Mouse (Mus musculus): ENCODE results near the gene Prmt1. TPM values are rescaled to one million over a fixed set of nuclear protein-coding genes. Genes with fewer than 3 reads are reported as not detected.

The Prmt1 gene
- polyA plus RNA-seq, 1 experiment from 2014 or later, result 76.8 TPM

DNA sequence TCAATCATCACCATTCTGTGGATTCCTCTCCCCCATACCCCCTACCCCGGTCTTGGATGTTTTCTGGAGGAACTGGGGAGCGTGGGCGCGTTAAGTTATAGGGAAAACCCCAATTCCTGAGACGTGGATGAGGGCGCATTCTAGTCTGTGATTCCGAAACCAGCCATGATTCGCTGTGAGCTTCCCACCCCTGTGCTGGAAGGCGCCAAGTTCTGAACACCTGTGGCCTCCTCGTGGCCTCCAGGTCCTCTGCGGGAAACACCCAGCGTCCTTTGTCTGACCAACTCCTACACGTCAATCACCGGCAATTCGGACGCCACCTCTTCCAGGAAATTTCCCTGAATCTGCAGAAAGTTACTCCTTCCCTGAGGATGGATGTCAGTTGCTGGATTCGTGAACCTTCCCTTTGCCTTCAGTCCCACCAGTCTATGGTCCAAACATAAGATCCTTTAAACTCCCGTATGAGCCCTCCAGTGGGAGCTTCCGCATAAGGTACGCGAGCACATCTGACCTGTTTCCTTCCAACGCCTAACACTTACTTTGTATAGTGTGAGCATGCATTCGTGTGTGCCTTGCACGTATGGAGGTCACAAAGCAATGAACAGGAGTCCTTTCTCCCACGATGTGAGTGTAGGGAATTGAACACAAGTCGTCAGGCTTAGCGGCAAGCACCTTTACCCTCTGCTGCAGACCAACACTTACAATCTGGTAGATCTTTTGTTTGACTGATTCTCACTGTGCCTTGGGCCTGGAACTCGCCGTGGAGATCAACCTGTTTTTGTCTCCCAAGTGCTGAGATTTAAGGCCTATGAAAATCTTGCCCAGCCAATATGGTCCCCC, 731 bp upstream of the Prmt1 start:
- H3K36me3 ChIP-seq (replicated peaks; ENCODE audit: insufficient read depth, low read length), result peaks cover 12% of the 10 kb centered on the region
- peak overlapping the region; percentile 61 for H3K9ac ChIP-seq (replicated peaks)
- ATAC-seq (peak; percentile 30), DNase-seq (no peak)
- under 1% methylated on average over 29 of the region's 29 CpGs for WGBS (ENCODE audit: insufficient replicate concordance)
- peak overlapping the region; percentile 82 for H3K27ac ChIP-seq (ENCODE audit: low read depth)
- H3K9me3 ChIP-seq (ENCODE audit: low read length), result no peaks in the 10 kb centered on the region
- peak overlapping the region; percentile 83 for H3K4me2 ChIP-seq (ENCODE audit: low read depth, low read length)
- TF ChIP-seq EP300 (IDR thresholded peaks at IDR 0.05; ENCODE audit: low read depth) (no peak), CTCF (IDR thresholded peaks at IDR 0.05; ENCODE audit: low read depth) (0 out of 2 replicates have a peak, but pooled peaks have one; percentile 9)
- H3K4me3 ChIP-seq (ENCODE audit: low read depth, low read length), result peak overlapping the region; percentile 60
- H3K4me1 ChIP-seq (ENCODE audit: insufficient read depth), result peaks cover 20% of the 10 kb centered on the region
- H3K27me3 ChIP-seq (ENCODE audit: insufficient read depth, low read length), result no peaks in the 10 kb centered on the region

DNA sequence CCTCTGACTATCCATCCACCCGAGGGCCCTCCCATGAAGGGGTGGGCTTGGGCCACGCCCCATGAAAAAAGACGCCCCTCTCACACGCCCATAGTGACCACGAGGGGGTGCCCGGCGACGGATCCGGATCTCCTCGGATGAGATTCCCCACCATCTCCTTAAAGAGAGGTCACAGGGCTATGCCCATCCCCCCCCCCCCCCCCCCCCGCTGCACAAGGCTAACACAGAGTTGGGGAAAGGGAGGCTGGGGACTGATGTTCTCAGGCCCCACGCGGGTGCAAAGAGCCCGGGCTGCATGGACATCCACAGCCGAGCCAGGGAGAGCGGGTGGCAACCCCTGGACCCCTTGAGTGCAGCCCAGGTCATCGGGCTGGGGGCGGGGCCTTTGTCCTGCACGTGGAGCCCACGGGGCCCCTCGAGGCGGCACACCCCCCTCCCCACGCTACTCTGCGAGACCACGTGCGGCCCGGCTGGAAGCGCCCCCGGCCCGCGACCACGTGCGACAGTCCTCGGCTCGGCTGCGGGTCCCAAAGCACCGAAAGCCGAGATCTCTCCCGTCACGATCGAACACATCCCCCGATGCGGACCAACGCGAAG, 675 bp downstream of the Prmt1 start:
- no peaks in the 10 kb centered on the region for H3K27me3 ChIP-seq (ENCODE audit: insufficient read depth, low read length)
- 1% methylated on average over 40 of the region's 45 CpGs for WGBS (ENCODE audit: insufficient replicate concordance)
- peak overlapping the region; percentile 90 for H3K9ac ChIP-seq (replicated peaks)
- ATAC-seq (no peak), DNase-seq (peak; percentile 76)
- peak overlapping the region; percentile 87 for H3K4me3 ChIP-seq (ENCODE audit: low read depth, low read length)
- H3K36me3 ChIP-seq (replicated peaks; ENCODE audit: insufficient read depth, low read length), result peaks cover 15% of the 10 kb centered on the region
- H3K4me2 ChIP-seq (ENCODE audit: low read depth, low read length), result peak overlapping the region; percentile 97
- peak; percentile 53 for TF ChIP-seq CTCF (IDR thresholded peaks at IDR 0.05; ENCODE audit: low read depth)
- TF ChIP-seq EP300 (IDR thresholded peaks at IDR 0.05; ENCODE audit: low read depth), result no peak
- peak overlapping the region; percentile 91 for H3K27ac ChIP-seq (ENCODE audit: low read depth)
- H3K9me3 ChIP-seq (ENCODE audit: low read length), result no peaks in the 10 kb centered on the region
- peaks cover 20% of the 10 kb centered on the region for H3K4me1 ChIP-seq (ENCODE audit: insufficient read depth)

DNA sequence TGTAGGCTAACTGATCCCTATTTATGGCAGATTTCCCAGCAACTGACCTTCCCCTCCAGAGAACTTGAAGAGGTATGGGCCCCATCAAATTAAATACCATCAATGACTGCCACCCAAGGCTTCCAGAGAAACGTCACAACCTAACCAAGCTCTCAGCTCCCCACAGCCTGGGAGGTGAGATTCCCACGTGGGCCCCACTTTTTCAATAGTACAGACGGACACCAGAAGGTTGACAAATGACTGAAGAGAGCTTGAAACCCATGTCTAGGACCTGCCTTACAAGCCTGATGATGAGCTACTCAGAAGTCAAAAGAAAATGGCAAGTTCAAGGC, 1.6 kb downstream of the Prmt1 start:
- Histone ChIP-seq H3K4me1 (ENCODE audit: insufficient read depth) (peaks cover 20% of the 10 kb centered on the region), H3K27me3 (ENCODE audit: insufficient read depth, low read length) (no peaks in the 10 kb centered on the region), H3K27ac (ENCODE audit: low read depth) (no peak overlapping the region; the same call in 1 of the 2 replicates), H3K9ac (replicated peaks) (no peak overlapping the region), H3K4me2 (ENCODE audit: low read depth, low read length) (peak overlapping the region; percentile 97), H3K4me3 (ENCODE audit: low read depth, low read length) (no peak overlapping the region), H3K9me3 (ENCODE audit: low read length) (no peaks in the 10 kb centered on the region), H3K36me3 (replicated peaks; ENCODE audit: insufficient read depth, low read length) (peaks cover 24% of the 10 kb centered on the region)
- no peak for DNase-seq
- 52% methylated on average over 3 of the region's 3 CpGs for WGBS (ENCODE audit: insufficient replicate concordance)
- ATAC-seq, result no peak
- TF ChIP-seq CTCF (IDR thresholded peaks at IDR 0.05; ENCODE audit: low read depth), result no peak
- no peak for TF ChIP-seq EP300 (IDR thresholded peaks at IDR 0.05; ENCODE audit: low read depth)

DNA sequence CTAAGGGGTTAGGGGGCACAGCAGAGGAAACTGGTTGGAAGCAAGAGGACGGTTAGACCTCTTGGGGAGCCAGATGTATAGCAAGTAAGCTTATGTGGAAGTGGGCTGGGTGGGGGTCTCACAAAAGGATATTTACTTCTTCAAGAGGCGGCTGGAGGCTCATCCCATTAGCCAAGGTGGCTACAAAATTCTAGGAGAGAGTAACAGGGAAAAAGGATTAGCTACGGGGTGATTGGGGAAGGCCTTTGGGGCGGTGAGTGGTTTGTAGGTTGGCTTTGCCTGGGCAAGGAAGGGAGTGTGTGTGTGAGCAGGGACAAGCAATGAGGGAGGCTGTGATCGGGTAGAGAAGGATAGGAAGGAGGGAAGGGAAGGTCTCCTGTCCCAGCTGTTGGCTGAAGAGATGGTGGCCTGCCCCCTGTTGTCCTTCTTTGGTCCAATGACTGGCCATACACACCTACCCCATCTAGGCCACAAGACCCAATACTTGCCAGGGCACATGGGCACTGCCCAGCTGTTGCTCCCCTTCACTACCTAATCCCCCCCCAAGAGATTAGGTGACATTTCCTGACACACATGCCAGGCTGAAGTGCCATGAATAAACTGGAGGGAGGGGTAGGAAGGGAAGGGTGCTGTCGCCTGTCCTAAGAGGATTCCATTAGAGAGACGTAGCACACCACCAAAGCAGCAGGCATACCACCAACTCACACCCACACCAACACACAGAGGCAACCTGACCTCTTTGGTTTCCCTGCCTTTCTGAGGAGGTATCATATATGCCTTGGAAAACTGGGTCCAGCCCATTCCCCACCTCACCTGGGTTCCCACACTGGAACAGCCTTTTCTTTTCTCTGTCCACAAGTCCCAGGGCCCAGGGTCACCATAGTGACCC, 2.2 kb downstream of the Prmt1 start:
- no peaks in the 10 kb centered on the region for H3K27me3 ChIP-seq (ENCODE audit: insufficient read depth, low read length)
- DNase-seq (no peak), ATAC-seq (no peak)
- H3K36me3 ChIP-seq (replicated peaks; ENCODE audit: insufficient read depth, low read length), result peaks cover 29% of the 10 kb centered on the region
- H3K4me3 ChIP-seq (ENCODE audit: low read depth, low read length), result no peak overlapping the region
- no peak overlapping the region for H3K9ac ChIP-seq (replicated peaks)
- 0 out of 2 replicates have a peak overlapping the region, but pooled peaks have one; percentile 97 for H3K4me2 ChIP-seq (ENCODE audit: low read depth, low read length)
- 75% methylated on average over 7 of the region's 7 CpGs for WGBS (ENCODE audit: insufficient replicate concordance)
- H3K4me1 ChIP-seq (ENCODE audit: insufficient read depth), result peaks cover 19% of the 10 kb centered on the region
- TF ChIP-seq CTCF (IDR thresholded peaks at IDR 0.05; ENCODE audit: low read depth) (no peak; the same call in 1 of the 2 replicates), EP300 (IDR thresholded peaks at IDR 0.05; ENCODE audit: low read depth) (no peak)
- H3K9me3 ChIP-seq (ENCODE audit: low read length), result no peaks in the 10 kb centered on the region
- no peak overlapping the region; the same call in 1 of the 2 replicates for H3K27ac ChIP-seq (ENCODE audit: low read depth)

DNA sequence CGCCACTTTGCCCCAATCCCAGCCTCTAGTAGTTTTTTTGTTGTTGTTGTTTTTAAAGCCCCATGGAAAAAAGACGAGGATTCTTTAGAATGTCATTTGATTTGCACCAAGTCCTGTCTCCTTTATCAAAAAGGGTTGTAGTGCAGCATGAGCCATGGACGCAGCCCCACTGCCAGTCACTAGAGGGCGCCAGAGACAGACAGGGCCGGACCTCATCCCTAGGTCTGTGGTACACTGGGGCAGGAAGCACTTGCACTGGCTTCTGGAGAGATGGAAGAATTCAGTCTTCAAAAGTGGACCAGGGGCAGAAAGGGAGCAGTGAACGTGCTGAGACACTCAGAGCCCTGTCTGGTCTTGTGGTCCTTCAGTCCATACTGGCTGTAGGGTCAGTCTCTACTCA, 3.3 kb downstream of the Prmt1 start:
- Histone ChIP-seq H3K9ac (replicated peaks) (no peak overlapping the region), H3K27me3 (ENCODE audit: insufficient read depth, low read length) (no peaks in the 10 kb centered on the region), H3K4me2 (ENCODE audit: low read depth, low read length) (no peak overlapping the region), H3K4me1 (ENCODE audit: insufficient read depth) (peaks cover 11% of the 10 kb centered on the region), H3K9me3 (ENCODE audit: low read length) (no peaks in the 10 kb centered on the region), H3K27ac (ENCODE audit: low read depth) (0 out of 2 replicates have a peak overlapping the region, but pooled peaks have one; percentile 11), H3K4me3 (ENCODE audit: low read depth, low read length) (no peak overlapping the region), H3K36me3 (replicated peaks; ENCODE audit: insufficient read depth, low read length) (peaks cover 30% of the 10 kb centered on the region)
- DNase-seq, result peak; percentile 91
- no peak for TF ChIP-seq EP300 (IDR thresholded peaks at IDR 0.05; ENCODE audit: low read depth)
- TF ChIP-seq CTCF (IDR thresholded peaks at IDR 0.05; ENCODE audit: low read depth), result peak; percentile 98
- 23% methylated on average over 6 of the region's 6 CpGs for whole genome bisulfite sequencing (ENCODE audit: insufficient replicate concordance)
- ATAC-seq, result no peak

All from liver, postnatal 0 days (tissue).